Mouse (Mus musculus): ENCODE measurements at regions not wholly inside any gene's neighbourhood (a gene's known extent, or its start where the extent isn't known, plus 50 kb on each side); places are given as distances from the start of the nearest gene placed in this dataset.

DNA sequence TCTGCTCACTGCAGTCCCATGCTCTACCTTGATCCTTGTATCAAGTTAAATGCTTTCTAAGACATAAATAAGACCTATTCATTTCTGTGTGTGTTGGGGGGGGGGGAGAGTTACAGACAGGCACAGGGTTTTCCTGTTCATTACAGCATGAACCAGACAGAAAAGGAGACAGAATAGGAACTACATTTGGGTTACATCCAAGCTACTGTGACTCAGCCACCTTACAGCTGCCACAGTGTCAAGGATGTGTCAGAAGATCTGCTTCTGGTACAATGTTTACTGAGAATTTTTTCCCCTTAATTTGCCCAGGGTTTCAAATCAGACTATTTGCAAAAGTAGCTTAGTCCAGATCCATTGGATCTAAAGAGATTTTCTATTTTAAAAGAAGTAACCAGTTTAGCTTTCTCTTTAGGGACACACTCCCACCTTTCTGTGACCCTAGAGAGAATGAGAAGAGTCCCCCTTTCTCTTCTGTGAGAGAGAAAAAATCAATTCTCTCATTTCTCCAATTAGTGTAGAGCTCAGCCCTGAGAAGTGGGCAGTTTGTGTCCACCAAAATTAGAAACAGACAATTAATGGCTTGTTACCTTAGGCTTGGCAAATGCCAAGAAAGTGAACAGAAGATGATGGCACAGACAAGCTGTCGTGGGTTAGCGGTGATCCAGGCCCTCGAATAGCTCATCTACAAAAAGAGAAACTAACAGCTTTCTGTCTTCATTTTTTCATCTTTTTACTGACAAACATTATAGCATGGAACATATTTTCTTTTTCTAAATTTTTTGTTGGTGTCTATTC, 55.8 kb upstream of the E2f3 start:
- TF ChIP-seq CTCF (conservative IDR thresholded peaks at IDR 0.05; ENCODE audit: insufficient read depth, insufficient read length, low read depth, low read length) (no peak), POLR2A (IDR thresholded peaks at IDR 0.05; ENCODE audit: low read depth, low read length) (no peak)
